Comparison of ENCODE assay signal across 8 mouse cellular contexts in genomic region chr13:55321434-55322129, GRCm38 (mm10). TPM values are rescaled to one million over a fixed set of nuclear protein-coding genes. Genes with fewer than 3 reads are reported as not detected.
DNase-seq lines count a peak whose midpoint lies in the region; ATAC-seq and TF ChIP-seq lines count a peak whose summit lies in the region.

Rab24 (minus strand) TSS chr13:55321946.

- H3K27me3 ChIP-seq in embryonic facial prominence, embryonic 15.5 days = no peaks in the 10 kb centered on the region

- peak within 1 kb of the TSS; percentile 82 for H3K27ac ChIP-seq in bone marrow, adult 2 months (ENCODE audit: control insufficient read depth, insufficient read depth, low read depth, low read length, poor library complexity)
- H3K27ac ChIP-seq in embryonic facial prominence, embryonic 15.5 days (replicated peaks) = peak within 1 kb of the TSS; percentile 88

- no peak for TF ChIP-seq CTCF in bone marrow, adult 2 months (IDR thresholded peaks at IDR 0.05; ENCODE audit: control insufficient read depth, insufficient read depth, low read length)

- peak; percentile 86 for ATAC-seq in embryonic facial prominence, embryonic 15.5 days (ENCODE audit: insufficient number of reproducible peaks, low FRiP score, low TSS enrichment, low read depth)

- peak; percentile 91 for DNase-seq in A20 (ENCODE audit: low read depth, low spot score)
- DNase-seq in heart, adult 8-10 months (ENCODE audit: low spot score) = peak; percentile 78
- DNase-seq in kidney, adult 9 months = peak; percentile 89
- DNase-seq in liver = peak; percentile 91
- DNase-seq in monocyte, adult 2 months (ENCODE audit: low read depth in 1 of 2, low spot score in 2 of 2) = peak; percentile 40 to 65
- DNase-seq in spleen, postnatal 14 days (ENCODE audit: low spot score in 2 of 2) = peak; percentile 77 to 80

- H3K36me3 ChIP-seq in embryonic facial prominence, embryonic 15.5 days = peaks cover 67% of the 10 kb centered on the region

- WGBS in bone marrow, adult 2 months = under 1% methylated on average over 73 of the region's 73 CpGs
- under 1% methylated on average over 73 of the region's 73 CpGs for WGBS in embryonic facial prominence, embryonic 15.5 days

- peak within 1 kb of the TSS; percentile 99 for H3K9ac ChIP-seq in embryonic facial prominence, embryonic 15.5 days

- no peaks in the 10 kb centered on the region for H3K9me3 ChIP-seq in embryonic facial prominence, embryonic 15.5 days (replicated peaks)

- peak within 1 kb of the TSS; percentile 97 for H3K4me3 ChIP-seq in bone marrow, adult 2 months (replicated peaks; ENCODE audit: control insufficient read depth, low read depth, low read length)
- peak within 1 kb of the TSS; percentile 98 for H3K4me3 ChIP-seq in embryonic facial prominence, embryonic 15.5 days (replicated peaks)

- TF ChIP-seq POLR2A in bone marrow, adult 2 months (IDR thresholded peaks at IDR 0.05; ENCODE audit: borderline replicate concordance, control insufficient read depth, low read depth, low read length) = peak; percentile 70; the same call in 1 of the 2 replicates

- peaks cover 11% of the 10 kb centered on the region for H3K4me1 ChIP-seq in bone marrow, adult 2 months (ENCODE audit: control insufficient read depth, insufficient read depth, low read length)
- H3K4me1 ChIP-seq in embryonic facial prominence, embryonic 15.5 days = peaks cover 36% of the 10 kb centered on the region

- peak within 1 kb of the TSS; percentile 68 for H3K4me2 ChIP-seq in embryonic facial prominence, embryonic 15.5 days (replicated peaks)

RNA-seq across cellular contexts. Expression of gene Rab24, which starts in this region (rescaled TPM):
- 119 and 194 TPM in 2 replicates for polyA plus RNA-seq in bone marrow, adult 2 months (2011; ENCODE audit: insufficient read depth, insufficient read length, low replicate concordance, missing spikeins)
- polyA plus RNA-seq in embryonic facial prominence, embryonic 15.5 days (2015; fragmentation: Nextera tagmentation; extraction: Ambion mirVana) = 135 and 137 TPM in 2 replicates
- total RNA-seq in heart, adult 8-10 months (2022) = 10 to 100 TPM; 29.4 to 47.1 (median 38.3) TPM

Comparison
In these comparisons a context has a peak if more than half of its experiments do, and no peak if none do; other contexts are left out.
1. Peak in every context shown above with its lines: DNase-seq, ATAC-seq, H3K4me3 ChIP-seq and H3K27ac ChIP-seq.